Mouse (Mus musculus) testis, adult 2 months (tissue): Measurements from ENCODE around the gene Gpn3.

ENCODE experiments used
- CTCF ChIP-seq: fragments of 200-500 bp; IDR thresholded peaks from 2 replicates; pipeline ENCODE4 v1.5.1; 2012; ENCODE audit warnings: low read depth, mild to moderate bottlenecking, inconsistent platforms, low read length, moderate library complexity; ENCODE audit not compliant: control insufficient read depth, insufficient read depth, insufficient replicate concordance
- POLR2A ChIP-seq: fragments of 200-500 bp; IDR thresholded peaks from 2 replicates; pipeline ENCODE4 v1.6.1; 2012; ENCODE audit warnings: low read depth, mild to moderate bottlenecking, inconsistent platforms, low read length, moderate library complexity; ENCODE audit not compliant: control insufficient read depth

DNA sequence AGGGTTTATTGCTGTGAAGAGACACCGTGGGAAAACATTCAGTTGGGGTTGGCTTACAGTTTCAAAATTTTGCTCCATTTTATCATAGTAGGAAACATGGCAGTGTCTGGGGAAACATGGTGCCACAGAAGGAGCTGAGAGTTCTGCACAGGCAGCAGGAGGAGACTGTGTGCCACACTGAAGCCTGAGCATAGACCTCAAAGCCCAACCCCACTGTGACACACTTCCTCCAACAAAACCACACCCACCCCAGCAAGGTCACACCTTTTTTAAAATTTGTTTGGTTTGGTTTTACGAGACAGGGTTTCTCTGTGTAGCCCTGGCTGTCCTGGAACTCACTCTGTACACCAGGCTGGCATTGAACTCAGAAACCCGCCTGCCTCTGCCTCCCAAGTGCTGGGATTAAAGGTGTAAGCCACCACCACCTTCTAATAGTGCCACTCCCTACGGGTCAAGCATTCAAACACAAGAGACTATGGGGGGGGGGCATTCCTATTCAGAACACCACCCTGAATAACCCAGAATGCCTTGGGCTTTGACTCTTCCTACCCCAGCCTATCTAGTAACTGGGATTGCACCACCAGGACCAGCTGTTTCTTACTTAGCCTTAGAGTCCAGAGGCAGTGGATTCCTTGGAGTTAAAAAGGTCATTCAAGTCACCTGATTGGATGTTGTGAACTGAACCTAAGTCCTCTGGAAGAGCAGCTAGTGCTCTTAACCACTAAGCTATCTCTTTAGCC lies 58.5 kb downstream of the Gpn3 start:
- TF ChIP-seq CTCF (no peak), POLR2A (no peak)
